Mouse (Mus musculus) heart, adult 2 months (tissue): ENCODE data around the gene Lrtm1.

Experiments used
- CTCF ChIP-seq: fragments of 200-600 bp; IDR thresholded peaks from 2 replicates; pipeline ENCODE4 v1.8.1; 2022; ENCODE audit warnings: antibody characterized with exemption, mild to moderate bottlenecking, moderate library complexity
- EP300 ChIP-seq: fragments of 200-500 bp; IDR thresholded peaks from 2 replicates; pipeline ENCODE4 v1.6.1; 2011; ENCODE audit warnings: low read depth, low read length, control low read depth; ENCODE audit not compliant: insufficient read depth
- POLR2A ChIP-seq: fragments of 200-500 bp; IDR thresholded peaks from 2 replicates; pipeline ENCODE4 v1.6.1; 2011; ENCODE audit warnings: mild to moderate bottlenecking, low read depth, low read length, control low read depth; ENCODE audit not compliant: insufficient read depth

DNA sequence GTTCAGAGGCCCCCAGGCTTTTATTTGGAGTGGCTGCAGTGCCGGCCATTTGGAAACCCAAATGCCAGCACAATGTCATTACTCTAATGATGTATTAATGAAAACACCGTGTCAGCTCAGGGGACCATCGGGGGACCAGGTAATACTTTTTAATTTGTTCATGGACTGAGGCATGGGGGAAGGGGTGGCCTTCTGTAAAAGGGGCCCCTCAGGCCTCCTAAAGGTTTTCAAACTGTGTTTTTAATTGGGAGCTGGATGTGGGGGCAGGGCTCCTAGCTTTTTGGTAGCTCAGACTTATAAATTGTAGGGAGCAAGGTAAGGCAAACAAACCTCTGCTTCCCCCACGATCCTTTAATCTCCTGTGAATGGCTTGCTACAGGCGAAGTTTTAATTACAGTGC lies 45.4 kb upstream of the Lrtm1 start:
- TF ChIP-seq CTCF, result no peak
- TF ChIP-seq POLR2A, result no peak
- no peak for TF ChIP-seq EP300
